Mouse (Mus musculus) heart, embryonic 11.5 days (tissue): ENCODE measurements at regions not wholly inside any gene's neighbourhood (a gene's known extent, or its start where the extent isn't known, plus 50 kb on each side); places are given as distances from the start of the nearest gene placed in this dataset.
A peak's percentile ranks its signal among the peaks of the same experiment; 100 is the strongest.

Experiments used
- ATAC-seq: fragments of 200-750 bp; cut with Nextera tagmentation; replicated peaks from 2 replicates; pipeline ENCODE4 v1.8.0; 2017; ENCODE audit warnings: moderate library complexity; ENCODE audit not compliant: insufficient number of reproducible peaks, low FRiP score, low TSS enrichment
- H3K27ac ChIP-seq: fragments of 300-500 bp; sonication (generic); 2 replicates; pipeline ENCODE4 v1.5.1; 2014; ENCODE audit warnings: mild to moderate bottlenecking, low read depth, low read length
- H3K27me3 ChIP-seq: fragments of 300-500 bp; sonication (generic); 2 replicates; pipeline ENCODE4 v1.6.1; 2014; ENCODE audit warnings: mild to moderate bottlenecking, low read length, mixed read lengths; ENCODE audit not compliant: control insufficient read depth, insufficient read depth
- H3K36me3 ChIP-seq: fragments of 300-500 bp; sonication (generic); 2 replicates; pipeline ENCODE4 v1.6.1; 2014; ENCODE audit warnings: mild to moderate bottlenecking, low read length, moderate library complexity, mixed read lengths; ENCODE audit not compliant: control insufficient read depth, insufficient read depth
- H3K4me1 ChIP-seq: fragments of 300-500 bp; sonication (generic); 2 replicates; pipeline ENCODE4 v1.6.1; 2014; ENCODE audit warnings: low read length; ENCODE audit not compliant: control insufficient read depth, insufficient read depth
- H3K4me2 ChIP-seq: fragments of 300-500 bp; sonication (generic); 2 replicates; pipeline ENCODE4 v1.6.1; 2014; ENCODE audit warnings: mild to moderate bottlenecking, moderate library complexity
- H3K4me3 ChIP-seq: fragments of 300-500 bp; sonication (generic); 2 replicates; pipeline ENCODE4 v1.5.1; 2014; ENCODE audit warnings: low read depth, low read length
- H3K9ac ChIP-seq: fragments of 300-500 bp; sonication (generic); 2 replicates; pipeline ENCODE4 v1.6.1; 2014; ENCODE audit warnings: mild to moderate bottlenecking, low read depth, low read length, moderate library complexity
- H3K9me3 ChIP-seq: fragments of 300-500 bp; sonication (generic); replicated peaks from 2 replicates; pipeline ENCODE4 v1.6.1; 2016; ENCODE audit warnings: low read length; ENCODE audit not compliant: control insufficient read depth
- WGBS: fragments of 180-500 bp; shearing (Covaris S2); extraction: QIAGEN DNeasy Blood & Tissue Kit; methylation state at CpG from one replicate; pipeline ENCODE4 v1.1.7; 2014; ENCODE audit not compliant: insufficient replicate concordance; 5-methylcytosine and 5-hydroxymethylcytosine counted together

DNA sequence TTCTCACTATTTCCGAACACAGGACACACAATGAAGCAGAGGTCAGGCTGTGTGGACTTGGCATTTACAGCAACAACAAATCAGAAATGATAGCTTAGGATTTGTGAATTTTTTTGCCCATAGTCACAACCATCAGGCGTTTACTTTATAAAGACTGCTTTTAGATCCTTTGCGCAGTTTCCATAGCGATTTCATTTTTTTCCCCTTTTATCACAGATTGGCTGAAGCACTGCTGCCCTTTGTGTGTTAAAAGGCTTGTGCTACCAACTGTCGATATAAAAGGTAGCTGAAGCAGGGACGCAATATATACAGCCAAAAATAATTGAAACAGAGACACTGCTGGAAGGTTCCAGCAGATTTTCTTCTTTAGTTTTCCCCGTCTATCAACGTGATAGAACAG lies 551.4 kb downstream of the Nedd1 start:
- no peak overlapping the region for H3K4me2 ChIP-seq
- no peaks in the 10 kb centered on the region for H3K36me3 ChIP-seq
- H3K9ac ChIP-seq = no peak overlapping the region
- H3K4me3 ChIP-seq = no peak overlapping the region
- ATAC-seq = no peak
- 82% methylated on average over 8 of the region's 8 CpGs for WGBS
- H3K9me3 ChIP-seq = no peaks in the 10 kb centered on the region
- H3K4me1 ChIP-seq = no peaks in the 10 kb centered on the region
- no peak overlapping the region for H3K27ac ChIP-seq
- no peaks in the 10 kb centered on the region for H3K27me3 ChIP-seq

GRCm38 (mm10) chr10:92166057-92166456 lies 556.2 kb downstream of the Nedd1 start:
- H3K9ac ChIP-seq = no peak overlapping the region
- WGBS = 82% methylated on average over 2 of the region's 2 CpGs
- no peaks in the 10 kb centered on the region for H3K36me3 ChIP-seq
- no peaks in the 10 kb centered on the region for H3K9me3 ChIP-seq
- H3K27ac ChIP-seq = no peak overlapping the region
- no peak overlapping the region for H3K4me3 ChIP-seq
- H3K4me2 ChIP-seq = no peak overlapping the region
- peaks cover 8% of the 10 kb centered on the region; the same call in 1 of the 2 replicates for H3K27me3 ChIP-seq
- no peaks in the 10 kb centered on the region for H3K4me1 ChIP-seq
- no peak for ATAC-seq

- WGBS = 28% methylated on average over 5 of the region's 5 CpGs
- H3K4me3 ChIP-seq = no peak overlapping the region
Measured at GRCm38 (mm10) chr10:92164991-92165390, 557.2 kb downstream of the Nedd1 start.

DNA sequence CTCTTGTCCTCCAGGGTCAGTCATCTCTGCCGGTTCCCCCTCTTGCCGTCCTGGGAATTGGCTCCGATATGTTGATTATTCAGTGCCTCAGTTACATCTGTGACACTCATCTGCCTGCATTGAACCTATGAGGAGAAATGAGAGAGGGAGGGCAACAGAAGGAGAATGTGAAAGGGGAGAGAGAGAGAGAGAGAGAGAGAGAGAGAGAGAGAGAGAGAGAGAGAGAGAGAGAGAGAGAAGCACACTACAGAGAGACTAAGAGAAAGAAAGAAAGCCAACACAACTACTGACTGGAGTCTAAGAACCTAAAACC lies 557.6 kb downstream of the Nedd1 start:
- Histone ChIP-seq H3K36me3 (no peaks in the 10 kb centered on the region), H3K4me3 (no peak overlapping the region), H3K4me1 (no peaks in the 10 kb centered on the region), H3K27ac (no peak overlapping the region), H3K9me3 (no peaks in the 10 kb centered on the region), H3K9ac (no peak overlapping the region), H3K27me3 (peaks cover 8% of the 10 kb centered on the region; the same call in 1 of the 2 replicates), H3K4me2 (peak overlapping the region; percentile 35)
- ATAC-seq = no peak
- 53% methylated on average over 3 of the region's 3 CpGs for WGBS

More at GRCm38 (mm10) chr10:92164991-92165390, 557.2 kb downstream of the Nedd1 start:
- Histone ChIP-seq H3K36me3 (no peaks in the 10 kb centered on the region), H3K9ac (no peak overlapping the region), H3K9me3 (no peaks in the 10 kb centered on the region), H3K27ac (no peak overlapping the region), H3K4me1 (no peaks in the 10 kb centered on the region), H3K4me2 (peak overlapping the region; percentile 35), H3K27me3 (peaks cover 8% of the 10 kb centered on the region; the same call in 1 of the 2 replicates)
- ATAC-seq = no peak

GRCm38 (mm10) chr10:92163851-92164647 lies 558.2 kb downstream of the Nedd1 start:
- 67% methylated on average over 12 of the region's 12 CpGs for WGBS
- no peak for ATAC-seq
- H3K4me3 ChIP-seq = no peak overlapping the region

GRCm38 (mm10) chr10:92163071-92163504 lies 559.1 kb downstream of the Nedd1 start:
- WGBS = 10% methylated on average over 7 of the region's 7 CpGs
- H3K4me2 ChIP-seq = peak overlapping the region; percentile 82
- H3K4me3 ChIP-seq = peak overlapping the region; percentile 49; the same call in 1 of the 2 replicates
- no peaks in the 10 kb centered on the region for H3K4me1 ChIP-seq
- ATAC-seq = no peak
- H3K27me3 ChIP-seq = peaks cover 8% of the 10 kb centered on the region; the same call in 1 of the 2 replicates
- H3K36me3 ChIP-seq = no peaks in the 10 kb centered on the region
- H3K9ac ChIP-seq = no peak overlapping the region
- no peaks in the 10 kb centered on the region for H3K9me3 ChIP-seq
- H3K27ac ChIP-seq = no peak overlapping the region

More at GRCm38 (mm10) chr10:92163851-92164647, 558.2 kb downstream of the Nedd1 start:
- H3K27ac ChIP-seq = no peak overlapping the region
- H3K36me3 ChIP-seq = no peaks in the 10 kb centered on the region
- no peaks in the 10 kb centered on the region for H3K4me1 ChIP-seq
- H3K9ac ChIP-seq = no peak overlapping the region
- peaks cover 8% of the 10 kb centered on the region; the same call in 1 of the 2 replicates for H3K27me3 ChIP-seq
- no peak overlapping the region for H3K4me2 ChIP-seq
- no peaks in the 10 kb centered on the region for H3K9me3 ChIP-seq

- whole genome bisulfite sequencing = 3% methylated on average over 29 of the region's 29 CpGs
- Histone ChIP-seq H3K36me3 (no peaks in the 10 kb centered on the region), H3K27ac (no peak overlapping the region), H3K4me2 (peak overlapping the region; percentile 82), H3K9me3 (no peaks in the 10 kb centered on the region), H3K27me3 (peaks cover 8% of the 10 kb centered on the region; the same call in 1 of the 2 replicates), H3K9ac (peak overlapping the region; percentile 46), H3K4me3 (peak overlapping the region; percentile 49), H3K4me1 (no peaks in the 10 kb centered on the region)
- ATAC-seq = no peak
Measured at GRCm38 (mm10) chr10:92162473-92163011, 559.7 kb downstream of the Nedd1 start.

DNA sequence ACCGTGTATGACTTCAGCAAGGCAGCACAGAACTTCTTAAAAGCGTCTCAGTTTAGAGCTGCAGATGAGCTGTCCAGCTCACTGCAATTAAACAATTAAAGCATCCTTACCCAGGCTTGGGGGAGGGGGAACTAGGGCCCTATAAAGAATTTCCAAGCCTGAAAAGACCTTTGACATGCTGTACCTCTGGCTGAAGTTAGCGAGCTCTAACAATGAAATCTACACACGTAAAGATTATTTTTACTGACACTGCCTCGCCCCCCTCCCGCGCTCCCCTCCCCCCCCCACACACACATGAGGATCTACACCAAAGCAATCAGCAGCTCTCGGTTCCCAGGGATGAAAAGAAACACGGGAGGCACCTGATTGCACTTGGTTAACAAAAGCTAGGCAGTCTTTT lies 560.7 kb downstream of the Nedd1 start:
- WGBS = 19% methylated on average over 9 of the region's 9 CpGs
- ATAC-seq = no peak
- H3K27me3 ChIP-seq = peaks cover 8% of the 10 kb centered on the region; the same call in 1 of the 2 replicates
- H3K27ac ChIP-seq = no peak overlapping the region
- H3K9me3 ChIP-seq = no peaks in the 10 kb centered on the region
- no peaks in the 10 kb centered on the region for H3K36me3 ChIP-seq
- no peak overlapping the region for H3K9ac ChIP-seq
- H3K4me1 ChIP-seq = no peaks in the 10 kb centered on the region
- H3K4me2 ChIP-seq = no peak overlapping the region
- H3K4me3 ChIP-seq = no peak overlapping the region
